Mouse (Mus musculus) neural tube, embryonic 10.5 days (tissue): ENCODE results near the gene Fpgt.

Experiments
- DNase-seq: peaks from one replicate; pipeline ENCODE4 v3.0.0-alpha.2; 2017; ENCODE audit warnings: low spot score; ENCODE audit errors: extremely low spot score

Fpgt gene

GRCm38 (mm10) chr3:155093116-155093956, at the start of gene Fpgt, which contains the start of gene Lrriq3:
Gene Fpgt (minus strand): TSS chr3:155093403.
Gene Lrriq3 (plus strand): TSS chr3:155093434.
- DNase-seq = peak; percentile 95

GRCm38 (mm10) chr3:155141047-155141446, 47.8 kb upstream of the Fpgt start:
- no peak for DNase-seq

- no peak for DNase-seq
Observed at GRCm38 (mm10) chr3:155137737-155138136, 44.5 kb upstream of the Fpgt start.

GRCm38 (mm10) chr3:155105957-155106356, 12.8 kb upstream of the Fpgt start:
- no peak for DNase-seq

- DNase-seq = no peak
Observed at GRCm38 (mm10) chr3:155099266-155099665, 6.1 kb upstream of the Fpgt start.

- DNase-seq = no peak
Observed at GRCm38 (mm10) chr3:155092081-155092480, 1.1 kb downstream of the Fpgt start.

- DNase-seq = no peak
Observed at GRCm38 (mm10) chr3:155077908-155078307, 15.3 kb downstream of the Fpgt start.

GRCm38 (mm10) chr3:155059449-155059822, 33.8 kb downstream of the Fpgt start:
- DNase-seq = no peak

GRCm38 (mm10) chr3:155058800-155059448, 34.3 kb downstream of the Fpgt start:
- no peak for DNase-seq

GRCm38 (mm10) chr3:155057566-155057965, 35.6 kb downstream of the Fpgt start:
- no peak for DNase-seq

- DNase-seq = no peak
Observed at GRCm38 (mm10) chr3:155056606-155057005, 36.6 kb downstream of the Fpgt start.

- no peak for DNase-seq
Observed at GRCm38 (mm10) chr3:155055231-155055916, 37.8 kb downstream of the Fpgt start, which contains the start of gene Tnni3k. Gene Tnni3k (minus strand): TSS chr3:155055407.

GRCm38 (mm10) chr3:155053189-155053588, 40.0 kb downstream of the Fpgt start:
- DNase-seq = no peak

- no peak for DNase-seq
Observed at GRCm38 (mm10) chr3:155052021-155052420, 41.2 kb downstream of the Fpgt start.

- no peak for DNase-seq
Observed at GRCm38 (mm10) chr3:155039012-155039836, 54.0 kb downstream of the Fpgt start.
